Mouse (Mus musculus) Muller cell, postnatal 12 days (primary cell): ENCODE data around the gene Pibf1.

Source experiments
- DNase-seq: peaks from one replicate; pipeline ENCODE4 v3.0.0-alpha.2; 2015; ENCODE audit errors: inconsistent ontology term

Pibf1 gene

GRCm38 (mm10) chr14:99099267-99099966 is at the start of gene Pibf1, which contains the start of gene Dis3:
Gene Pibf1, plus strand, starts transcription at chr14:99099424.
Gene Dis3, minus strand, starts transcription at chr14:99099770.
- DNase-seq: peak; percentile 99

GRCm38 (mm10) chr14:99058959-99059586 is 40.2 kb upstream of the Pibf1 start:
- DNase-seq: no peak

GRCm38 (mm10) chr14:99060616-99061015 is 38.6 kb upstream of the Pibf1 start:
- no peak for DNase-seq

GRCm38 (mm10) chr14:99063091-99063490 is 36.1 kb upstream of the Pibf1 start:
- peak; percentile 25 for DNase-seq

- peak; percentile 64 for DNase-seq
Observed at GRCm38 (mm10) chr14:99071146-99071545, 28.1 kb upstream of the Pibf1 start.

GRCm38 (mm10) chr14:99088947-99089346 is 10.3 kb upstream of the Pibf1 start:
- no peak for DNase-seq

GRCm38 (mm10) chr14:99099967-99100587 is 853 bp downstream of the Pibf1 start:
- DNase-seq: no peak

- no peak for DNase-seq
Observed at GRCm38 (mm10) chr14:99103050-99103449, 3.8 kb downstream of the Pibf1 start.

GRCm38 (mm10) chr14:99104542-99105123 is 5.4 kb downstream of the Pibf1 start:
- DNase-seq: no peak

GRCm38 (mm10) chr14:99106671-99107070 is 7.4 kb downstream of the Pibf1 start:
- no peak for DNase-seq

- no peak for DNase-seq
Observed at GRCm38 (mm10) chr14:99107631-99108187, 8.5 kb downstream of the Pibf1 start.

GRCm38 (mm10) chr14:99108762-99109161 is 9.5 kb downstream of the Pibf1 start:
- DNase-seq: no peak

GRCm38 (mm10) chr14:99117576-99117975 is 18.4 kb downstream of the Pibf1 start:
- no peak for DNase-seq

GRCm38 (mm10) chr14:99121584-99122339 is 22.5 kb downstream of the Pibf1 start:
- no peak for DNase-seq

GRCm38 (mm10) chr14:99124076-99124475 is 24.9 kb downstream of the Pibf1 start:
- no peak for DNase-seq

GRCm38 (mm10) chr14:99126713-99127112 is 27.5 kb downstream of the Pibf1 start:
- DNase-seq: no peak

GRCm38 (mm10) chr14:99127509-99127908 is 28.3 kb downstream of the Pibf1 start:
- no peak for DNase-seq

- no peak for DNase-seq
Observed at GRCm38 (mm10) chr14:99129050-99129449, 29.8 kb downstream of the Pibf1 start.

- no peak for DNase-seq
Observed at GRCm38 (mm10) chr14:99134048-99134447, 34.8 kb downstream of the Pibf1 start.

- DNase-seq: no peak
Observed at GRCm38 (mm10) chr14:99135761-99136160, 36.5 kb downstream of the Pibf1 start.

- no peak for DNase-seq
Observed at GRCm38 (mm10) chr14:99136297-99136696, 37.1 kb downstream of the Pibf1 start.
